Mouse (Mus musculus): ENCODE results near the gene Pvalb. TPM values are rescaled to one million over a fixed set of nuclear protein-coding genes. Genes with fewer than 3 reads are reported as not detected.

Pvalb gene
- 239 TPM for polyA plus RNA-seq (2015; fragmentation: Illumina TruSeq; extraction: RNeasy Lipid Tissue Mini Kit (QIAGEN cat#74804); ENCODE audit: low read depth, low replicate concordance)

GRCm38 (mm10) chr15:78206312-78206711 lies at the start of gene Pvalb:
Gene Pvalb (minus strand): TSS chr15:78206400.

GRCm38 (mm10) chr15:78244695-78245492 lies 38.7 kb upstream of the Pvalb start, which contains the start of gene Ncf4:
Gene Ncf4 (plus strand): TSS chr15:78244801.

GRCm38 (mm10) chr15:78173972-78174886 lies 32.0 kb downstream of the Pvalb start, which contains the start of gene Ift27:
Gene Ift27 (minus strand): TSS chr15:78174107.

Other genes starting within 250 kb of the Pvalb start
- gene Foxred2, start 249.7 kb downstream of the Pvalb start, polyA plus RNA-seq (2015; fragmentation: Illumina TruSeq; extraction: RNeasy Lipid Tissue Mini Kit (QIAGEN cat#74804); ENCODE audit: low read depth, low replicate concordance) = 10.3 TPM
- gene Eif3d, start 235.6 kb downstream of the Pvalb start, polyA plus RNA-seq (2015; fragmentation: Illumina TruSeq; extraction: RNeasy Lipid Tissue Mini Kit (QIAGEN cat#74804); ENCODE audit: low read depth, low replicate concordance) = 107 TPM
- 37.5 TPM for gene Cacng2, start 86.4 kb downstream of the Pvalb start, polyA plus RNA-seq (2015; fragmentation: Illumina TruSeq; extraction: RNeasy Lipid Tissue Mini Kit (QIAGEN cat#74804); ENCODE audit: low read depth, low replicate concordance)
- 48.2 TPM for gene Ift27, start 32.3 kb downstream of the Pvalb start, polyA plus RNA-seq (2015; fragmentation: Illumina TruSeq; extraction: RNeasy Lipid Tissue Mini Kit (QIAGEN cat#74804); ENCODE audit: low read depth, low replicate concordance)
- 1.6 TPM for gene Ncf4, start 38.4 kb upstream of the Pvalb start, polyA plus RNA-seq (2015; fragmentation: Illumina TruSeq; extraction: RNeasy Lipid Tissue Mini Kit (QIAGEN cat#74804); ENCODE audit: low read depth, low replicate concordance)
- gene Csf2rb2, start 99.3 kb upstream of the Pvalb start, polyA plus RNA-seq (2015; fragmentation: Illumina TruSeq; extraction: RNeasy Lipid Tissue Mini Kit (QIAGEN cat#74804); ENCODE audit: low read depth, low replicate concordance) = 0.45 TPM
- 1.6 TPM for gene Csf2rb, start 119.4 kb upstream of the Pvalb start, polyA plus RNA-seq (2015; fragmentation: Illumina TruSeq; extraction: RNeasy Lipid Tissue Mini Kit (QIAGEN cat#74804); ENCODE audit: low read depth, low replicate concordance)
- gene Tex33, start 189.5 kb upstream of the Pvalb start, polyA plus RNA-seq (2015; fragmentation: Illumina TruSeq; extraction: RNeasy Lipid Tissue Mini Kit (QIAGEN cat#74804); ENCODE audit: low read depth, low replicate concordance) = not detected
- gene Tst, start 199.5 kb upstream of the Pvalb start, polyA plus RNA-seq (2015; fragmentation: Illumina TruSeq; extraction: RNeasy Lipid Tissue Mini Kit (QIAGEN cat#74804); ENCODE audit: low read depth, low replicate concordance) = 61.4 TPM
- 54.0 TPM for gene Mpst, start 200.0 kb upstream of the Pvalb start, polyA plus RNA-seq (2015; fragmentation: Illumina TruSeq; extraction: RNeasy Lipid Tissue Mini Kit (QIAGEN cat#74804); ENCODE audit: low read depth, low replicate concordance)
- gene Kctd17, start 222.2 kb upstream of the Pvalb start, polyA plus RNA-seq (2015; fragmentation: Illumina TruSeq; extraction: RNeasy Lipid Tissue Mini Kit (QIAGEN cat#74804); ENCODE audit: low read depth, low replicate concordance) = 323 TPM